Mouse (Mus musculus) thymus, adult 2 months (tissue): ENCODE measurements around the gene Ttc21a. TPM values are rescaled to one million over a fixed set of nuclear protein-coding genes. Genes with fewer than 3 reads are reported as not detected.

ENCODE experiments used
- DNase-seq: peaks from one replicate; pipeline ENCODE4 v3.0.0; 2021
- H3K27ac ChIP-seq: fragments of 200-500 bp; 2 replicates; pipeline ENCODE4 v1.5.1; 2012; ENCODE audit warnings: low read length, control low read depth; ENCODE audit not compliant: control insufficient read depth, insufficient read depth
- H3K27me3 ChIP-seq: fragments of 200-500 bp; 2 replicates; pipeline ENCODE4 v1.6.1; 2012; ENCODE audit warnings: mild to moderate bottlenecking, low read length, moderate library complexity, mixed read lengths; ENCODE audit not compliant: control insufficient read depth, insufficient read depth
- H3K36me3 ChIP-seq: fragments of 200-500 bp; 2 replicates; pipeline ENCODE4 v1.6.1; 2012; ENCODE audit warnings: mild to moderate bottlenecking, low read length, moderate library complexity; ENCODE audit not compliant: control insufficient read depth, insufficient read depth
- H3K4me1 ChIP-seq: fragments of 200-500 bp; replicated peaks from 2 replicates; pipeline ENCODE4 v1.6.1; 2012; ENCODE audit warnings: low read length; ENCODE audit not compliant: control insufficient read depth, insufficient read depth
- H3K4me3 ChIP-seq: fragments of 200-500 bp; 2 replicates; pipeline ENCODE4 v1.5.1; 2012; ENCODE audit warnings: mild to moderate bottlenecking, low read length, control low read depth, moderate library complexity; ENCODE audit not compliant: control insufficient read depth, insufficient read depth
- CTCF ChIP-seq: fragments of 200-500 bp; IDR thresholded peaks from 2 replicates; pipeline ENCODE4 v1.5.1; 2012; ENCODE audit warnings: mild to moderate bottlenecking, control low read depth, low read length, moderate library complexity, borderline replicate concordance; ENCODE audit not compliant: control insufficient read depth, poor library complexity, insufficient read depth; ENCODE audit errors: extremely low read depth
- POLR2A ChIP-seq: fragments of 200-500 bp; IDR thresholded peaks from 2 replicates; pipeline ENCODE4 v1.6.1; 2012; ENCODE audit warnings: mild to moderate bottlenecking, low read length, control low read depth, moderate library complexity; ENCODE audit not compliant: control insufficient read depth, poor library complexity, insufficient read depth; ENCODE audit errors: extremely low read depth
- WGBS: fragments of 180-500 bp; shearing (Covaris S2); methylation state at CpG from one replicate; pipeline ENCODE4 v1.1.7; 2018; 5-methylcytosine and 5-hydroxymethylcytosine counted together
- polyA plus RNA-seq: library from polyadenylated mRNA; depleted of rRNA; stranded (reverse); fragments of >200 nt; gene quantifications from 2 replicates; pipeline ENCODE4 v1.2.3, GENCODE M21; 2012

Ttc21a gene
- polyA plus RNA-seq, 1 experiment = 0.18 TPM

GRCm38 (mm10) chr9:119938496-119938895 lies 1.1 kb downstream of the Ttc21a start:
- Histone ChIP-seq H3K4me1 (peaks cover 21% of the 10 kb centered on the region), H3K36me3 (no peaks in the 10 kb centered on the region), H3K27ac (no peak overlapping the region), H3K4me3 (no peak overlapping the region), H3K27me3 (no peaks in the 10 kb centered on the region)
- peak; percentile 12 for DNase-seq
- 21% methylated on average over 4 of the region's 4 CpGs for WGBS
- no peak for TF ChIP-seq CTCF
- TF ChIP-seq POLR2A = no peak

GRCm38 (mm10) chr9:119939646-119940045 lies 2.2 kb downstream of the Ttc21a start:
- TF ChIP-seq POLR2A = no peak
- no peak for TF ChIP-seq CTCF
- Histone ChIP-seq H3K4me3 (no peak overlapping the region), H3K27me3 (no peaks in the 10 kb centered on the region), H3K36me3 (no peaks in the 10 kb centered on the region), H3K4me1 (peaks cover 21% of the 10 kb centered on the region), H3K27ac (no peak overlapping the region)
- no peak for DNase-seq
- WGBS = 93% methylated on average over 10 of the region's 10 CpGs

GRCm38 (mm10) chr9:119941407-119941806 lies 4.0 kb downstream of the Ttc21a start:
- WGBS = 96% methylated on average over 5 of the region's 5 CpGs
- TF ChIP-seq POLR2A (no peak), CTCF (no peak)
- DNase-seq = no peak
- Histone ChIP-seq H3K27me3 (no peaks in the 10 kb centered on the region), H3K4me3 (no peak overlapping the region), H3K4me1 (peaks cover 19% of the 10 kb centered on the region), H3K36me3 (no peaks in the 10 kb centered on the region), H3K27ac (no peak overlapping the region)

- WGBS = 96% methylated on average over 14 of the region's 14 CpGs
- H3K27me3 ChIP-seq = no peaks in the 10 kb centered on the region
- DNase-seq = no peak
- H3K4me1 ChIP-seq = peaks cover 15% of the 10 kb centered on the region
- H3K27ac ChIP-seq = no peak overlapping the region
- H3K4me3 ChIP-seq = no peak overlapping the region
- no peak for TF ChIP-seq POLR2A
- TF ChIP-seq CTCF = no peak
- H3K36me3 ChIP-seq = no peaks in the 10 kb centered on the region
Measured at GRCm38 (mm10) chr9:119941861-119942260, 4.5 kb downstream of the Ttc21a start.

GRCm38 (mm10) chr9:119943326-119943725 lies 5.9 kb downstream of the Ttc21a start:
- no peaks in the 10 kb centered on the region for H3K36me3 ChIP-seq
- no peaks in the 10 kb centered on the region for H3K27me3 ChIP-seq
- TF ChIP-seq POLR2A (no peak), CTCF (no peak)
- 86% methylated on average over 1 of the region's 1 CpGs for WGBS
- DNase-seq = no peak
- H3K4me3 ChIP-seq = no peak overlapping the region
- H3K4me1 ChIP-seq = peaks cover 6% of the 10 kb centered on the region
- H3K27ac ChIP-seq = no peak overlapping the region

- H3K27ac ChIP-seq = no peak overlapping the region
- DNase-seq = peak; percentile 56
- TF ChIP-seq POLR2A = no peak
- TF ChIP-seq CTCF = peak; percentile 80
- no peaks in the 10 kb centered on the region for H3K4me1 ChIP-seq
- 85% methylated on average over 12 of the region's 12 CpGs for WGBS
- H3K4me3 ChIP-seq = no peak overlapping the region
- H3K36me3 ChIP-seq = no peaks in the 10 kb centered on the region
- H3K27me3 ChIP-seq = no peaks in the 10 kb centered on the region
Measured at GRCm38 (mm10) chr9:119945173-119945900, 7.9 kb downstream of the Ttc21a start.

- H3K4me1 ChIP-seq = no peaks in the 10 kb centered on the region
- WGBS = 25% methylated on average over 3 of the region's 3 CpGs
- DNase-seq = no peak
Measured at GRCm38 (mm10) chr9:119948804-119949203, 11.4 kb downstream of the Ttc21a start.

More at GRCm38 (mm10) chr9:119948804-119949203, 11.4 kb downstream of the Ttc21a start:
- TF ChIP-seq CTCF (no peak), POLR2A (no peak)
- Histone ChIP-seq H3K4me3 (no peak overlapping the region), H3K27me3 (no peaks in the 10 kb centered on the region), H3K36me3 (no peaks in the 10 kb centered on the region), H3K27ac (no peak overlapping the region)
